Mouse (Mus musculus) common myeloid progenitor, adult 5-6 weeks (primary cell): ENCODE measurements around the gene Rnaseh1. TPM values are rescaled to one million over a fixed set of nuclear protein-coding genes. Genes with fewer than 3 reads are reported as not detected.

Source experiments
- ATAC-seq: replicated peaks from 2 replicates; pipeline ENCODE4 v1.8.0; 2016; ENCODE audit warnings: low read depth, mild to moderate bottlenecking, moderate TSS enrichment, inconsistent platforms; ENCODE audit not compliant: poor library complexity, severe bottlenecking
- total RNA-seq: library from RNA; stranded (forward); fragments of 200-1000, 187-1606 nt; gene quantifications from 2 replicates; pipeline ENCODE4 v1.2.3, GENCODE M21; 2017

The Rnaseh1 gene
- 20.8 and 21.5 TPM in 2 replicates for total RNA-seq

GRCm38 (mm10) chr12:28649141-28650110 lies at the start of gene Rnaseh1:
Rnaseh1 (plus strand) TSS chr12:28649602.
- ATAC-seq, result peak; percentile 99

- no peak for ATAC-seq
Observed at GRCm38 (mm10) chr12:28602259-28602658, 47.1 kb upstream of the Rnaseh1 start.

DNA sequence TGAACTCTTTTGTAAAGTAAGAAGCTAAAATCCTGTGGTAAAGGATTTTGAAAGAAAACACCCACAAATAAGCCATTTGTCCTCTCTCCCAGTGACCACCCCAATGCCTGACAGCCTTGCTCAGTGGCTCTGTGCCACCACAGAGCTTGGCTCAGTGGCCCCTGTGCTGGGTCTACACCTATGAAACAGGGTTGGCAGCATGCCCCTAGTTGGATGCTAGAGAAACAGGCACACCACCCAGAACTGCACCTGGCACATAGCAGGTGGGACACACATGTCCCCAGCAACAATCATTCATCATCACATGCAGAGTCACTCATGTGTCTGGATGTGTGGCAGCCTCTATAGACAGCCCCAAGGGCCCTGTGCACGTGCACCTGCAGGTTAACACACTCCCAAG lies 45.9 kb upstream of the Rnaseh1 start:
- ATAC-seq, result no peak

DNA sequence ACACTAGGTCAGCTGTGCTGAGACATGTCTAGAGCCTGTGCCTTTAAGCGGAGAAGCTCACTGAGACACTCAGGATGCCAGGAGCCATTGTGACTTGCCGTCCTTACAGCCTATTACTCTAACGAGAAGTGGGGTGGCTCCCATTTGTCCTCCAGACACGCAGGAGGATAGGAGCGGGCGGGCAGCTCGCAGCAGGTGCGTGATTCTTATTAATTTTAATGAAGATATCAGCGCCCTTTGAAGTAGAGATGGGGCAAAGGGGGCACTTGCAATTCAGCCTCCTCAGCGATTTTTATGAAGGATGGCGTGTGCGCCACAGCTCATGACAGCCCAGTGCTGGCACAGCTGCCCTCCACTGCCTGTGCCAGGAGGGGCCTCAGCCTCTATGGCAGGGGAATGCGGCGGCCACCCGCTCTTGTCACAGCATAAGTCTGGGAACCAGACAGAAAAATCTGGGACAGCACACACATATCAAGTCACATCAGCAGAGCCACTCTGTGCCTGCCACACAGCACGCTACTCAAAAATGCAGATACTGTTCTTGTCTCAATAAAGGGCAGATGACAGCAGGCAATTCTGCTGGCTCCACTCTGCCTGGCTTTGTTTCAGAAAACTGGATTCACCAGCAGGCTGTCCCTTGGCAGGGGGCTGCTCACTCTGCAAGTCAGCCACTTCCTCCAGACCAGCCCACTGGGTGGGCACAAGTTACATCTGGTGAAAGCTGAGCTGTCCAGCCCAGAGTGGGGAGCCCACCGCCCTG lies 41.7 kb upstream of the Rnaseh1 start:
- no peak for ATAC-seq

- no peak for ATAC-seq
Observed at GRCm38 (mm10) chr12:28612391-28612790, 37.0 kb upstream of the Rnaseh1 start.

DNA sequence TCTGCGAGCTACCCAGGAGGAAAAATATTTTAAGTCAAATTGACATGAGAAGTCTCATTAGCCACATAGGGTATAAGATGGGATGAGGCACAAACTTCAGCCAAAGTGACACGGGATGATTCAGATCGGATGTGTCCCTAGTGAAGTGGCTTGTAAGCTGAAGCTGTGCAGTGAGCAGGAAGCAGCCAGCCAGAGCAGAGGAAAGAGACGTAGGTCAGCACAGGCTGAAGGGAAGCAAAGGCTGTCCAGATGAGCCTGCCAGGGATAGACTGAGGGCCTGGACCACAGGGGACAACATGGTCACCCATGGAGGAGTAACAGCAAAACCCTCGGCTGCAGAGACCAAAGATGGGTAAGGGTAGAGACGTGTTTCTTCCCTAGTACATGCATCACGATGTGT lies 35.0 kb upstream of the Rnaseh1 start:
- ATAC-seq, result no peak

DNA sequence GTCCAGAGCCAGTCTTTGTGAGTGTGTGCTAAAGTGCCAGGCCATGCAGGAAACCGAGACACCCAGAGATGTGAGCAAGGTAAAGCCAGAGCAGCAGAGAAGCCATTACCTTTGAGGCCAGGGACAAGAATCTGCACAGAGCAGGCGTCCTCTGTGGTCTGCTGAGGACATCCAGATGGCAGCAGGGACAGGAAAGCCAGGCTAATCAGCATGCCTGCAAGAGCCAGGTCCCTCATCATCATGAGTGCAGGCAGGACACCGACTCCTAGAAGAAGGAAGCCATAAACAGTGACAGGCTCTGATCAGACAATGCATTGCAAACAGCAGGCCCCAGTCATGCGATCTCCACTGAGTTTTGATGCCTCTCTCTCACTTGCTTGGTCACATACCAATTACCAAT lies 32.1 kb upstream of the Rnaseh1 start:
- ATAC-seq, result 0 out of 2 replicates have a peak, but pooled peaks have one; percentile 42

GRCm38 (mm10) chr12:28621451-28622166 lies 27.8 kb upstream of the Rnaseh1 start:
- no peak for ATAC-seq

DNA sequence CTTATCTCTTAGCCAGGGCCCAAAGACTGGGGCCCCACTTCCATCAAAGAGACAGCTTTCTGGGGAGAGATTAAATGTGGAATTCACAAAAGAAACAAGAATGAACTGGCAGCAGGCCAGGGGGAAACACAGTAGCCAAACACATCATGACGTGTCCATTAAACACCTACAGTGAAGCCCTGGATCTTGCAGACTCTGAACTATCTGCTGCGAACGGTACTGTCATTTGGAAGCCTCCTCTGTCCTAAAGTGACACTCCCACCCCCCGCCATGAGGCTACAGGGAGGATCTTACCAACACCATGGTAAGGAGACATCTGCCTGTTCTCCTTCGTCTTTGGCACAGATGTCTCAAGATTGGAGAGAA lies 27.3 kb upstream of the Rnaseh1 start:
- ATAC-seq, result no peak; the same call in 1 of the 2 replicates

- ATAC-seq, result no peak
Observed at GRCm38 (mm10) chr12:28622641-28623040, 26.8 kb upstream of the Rnaseh1 start.

DNA sequence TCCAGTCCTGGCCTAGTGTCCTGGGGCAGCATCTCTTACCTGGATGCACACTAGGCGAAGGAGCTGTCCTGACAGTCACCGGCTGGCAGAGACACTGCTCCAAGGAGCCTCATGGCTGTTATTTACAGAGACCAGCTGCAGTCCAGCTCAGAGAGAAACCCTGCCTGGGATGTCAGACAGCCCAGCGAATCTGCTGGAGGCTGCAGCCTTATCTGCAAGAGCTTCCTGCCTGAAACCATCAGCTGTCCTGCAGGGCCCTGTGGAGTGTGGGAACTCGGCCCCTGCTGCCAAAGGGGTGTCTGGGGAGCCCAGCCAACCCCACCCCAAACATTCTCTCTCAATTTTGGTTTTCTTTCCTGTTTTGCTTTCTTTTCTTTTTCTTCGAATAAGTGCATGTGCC lies 26.2 kb upstream of the Rnaseh1 start, which contains the start of gene Colec11:
TSS of gene Colec11 (minus strand) at position 183 of the 400 bp plus-strand sequence.
- peak; percentile 52 for ATAC-seq

- ATAC-seq, result no peak
Observed at GRCm38 (mm10) chr12:28624251-28624650, 25.2 kb upstream of the Rnaseh1 start.

GRCm38 (mm10) chr12:28625407-28625806 lies 24.0 kb upstream of the Rnaseh1 start:
- ATAC-seq, result no peak

- no peak for ATAC-seq
Observed at GRCm38 (mm10) chr12:28627092-28627491, 22.3 kb upstream of the Rnaseh1 start.

GRCm38 (mm10) chr12:28628436-28628835 lies 21.0 kb upstream of the Rnaseh1 start:
- ATAC-seq, result no peak

DNA sequence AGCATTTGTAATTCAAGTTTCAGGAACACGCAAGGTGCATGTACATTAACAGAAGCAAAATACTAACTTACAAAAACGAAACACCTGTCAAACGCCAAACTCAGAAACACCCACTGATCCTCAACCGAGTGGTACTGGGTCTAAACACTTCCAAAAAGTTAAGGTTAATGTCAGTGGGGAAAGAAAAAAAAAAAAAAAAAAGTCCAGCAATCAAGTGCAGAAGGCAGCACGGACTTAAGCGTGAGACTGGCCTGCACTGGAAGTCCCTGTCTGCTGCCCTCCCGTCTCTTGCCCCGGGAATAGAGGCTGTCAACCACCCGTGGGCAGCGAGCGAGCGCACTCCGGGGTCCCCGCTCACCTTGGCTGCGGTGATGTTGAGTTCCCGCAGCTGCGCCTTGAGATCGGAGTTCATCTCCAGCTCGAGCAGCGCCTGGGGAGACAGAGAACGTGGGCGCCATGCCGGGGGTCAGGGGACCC lies 14.3 kb upstream of the Rnaseh1 start:
- ATAC-seq, result no peak

DNA sequence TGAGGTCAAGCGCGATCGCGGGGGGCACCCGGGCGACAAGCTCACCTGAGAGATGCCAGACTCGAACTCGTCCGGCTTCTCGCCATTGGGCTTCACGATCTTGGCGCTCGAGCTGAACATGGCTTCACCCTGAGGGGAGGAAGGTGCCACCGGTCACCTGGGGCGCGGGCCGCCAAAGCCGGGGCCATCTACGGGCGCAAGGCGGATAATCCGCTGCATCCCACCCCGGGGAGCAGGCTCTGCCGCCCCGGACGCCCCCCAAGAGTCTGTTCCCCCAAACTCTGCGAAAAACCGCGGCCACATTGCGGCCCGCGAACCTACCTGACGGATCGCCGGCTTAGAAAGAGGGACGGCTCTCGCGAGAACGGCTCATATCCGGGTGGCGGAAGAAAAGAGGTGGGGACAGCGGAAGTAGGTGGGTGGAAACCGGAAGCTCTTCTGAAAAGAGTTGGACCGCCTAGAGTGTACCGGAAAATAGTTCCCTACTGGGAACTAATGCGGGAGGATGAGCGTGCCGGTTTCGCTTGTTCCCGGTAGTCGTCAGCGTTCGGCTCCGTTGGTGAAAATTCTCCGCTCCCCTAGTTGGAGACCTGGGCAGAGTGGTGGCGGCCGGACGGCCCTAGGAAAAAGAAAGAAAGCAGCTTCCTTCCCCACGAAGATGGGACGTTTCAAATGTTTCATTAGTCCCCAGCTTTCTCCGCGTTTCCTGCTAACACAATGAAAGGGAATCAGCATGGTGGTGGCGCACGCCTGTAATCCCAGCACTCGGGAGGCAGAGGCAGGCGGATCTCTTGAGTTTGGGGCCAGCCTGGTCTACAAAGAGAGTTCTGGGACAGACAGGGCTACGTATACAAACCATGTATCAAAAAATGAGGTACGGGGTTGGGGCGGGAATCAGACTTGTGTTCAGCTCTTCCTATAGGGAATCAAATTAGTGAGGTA lies 13.6 kb upstream of the Rnaseh1 start, which contains the start of gene Rps7:
TSS of gene Rps7 (minus strand) at position 419 of the 942 bp plus-strand sequence.
- peak; percentile 95 for ATAC-seq

DNA sequence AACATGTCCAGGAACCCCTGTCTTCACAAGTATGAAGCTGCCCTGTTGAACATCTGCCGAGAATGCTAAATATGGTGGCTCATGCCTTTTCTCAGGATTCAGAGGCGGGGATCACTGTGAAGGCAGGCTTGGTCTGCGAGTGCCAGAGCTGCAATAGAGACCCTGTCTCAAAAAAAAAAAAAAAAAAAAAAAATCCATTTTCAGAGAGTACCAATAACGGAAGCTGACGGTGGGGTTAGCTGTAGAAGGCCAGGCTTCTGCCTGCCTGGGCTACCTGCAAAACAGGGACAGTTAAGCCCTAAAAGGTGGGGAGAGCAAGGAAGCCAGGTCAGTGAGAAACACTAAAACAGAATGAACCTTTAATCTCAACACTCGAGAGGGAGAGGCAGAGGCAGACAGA lies 12.9 kb upstream of the Rnaseh1 start:
- ATAC-seq, result no peak

DNA sequence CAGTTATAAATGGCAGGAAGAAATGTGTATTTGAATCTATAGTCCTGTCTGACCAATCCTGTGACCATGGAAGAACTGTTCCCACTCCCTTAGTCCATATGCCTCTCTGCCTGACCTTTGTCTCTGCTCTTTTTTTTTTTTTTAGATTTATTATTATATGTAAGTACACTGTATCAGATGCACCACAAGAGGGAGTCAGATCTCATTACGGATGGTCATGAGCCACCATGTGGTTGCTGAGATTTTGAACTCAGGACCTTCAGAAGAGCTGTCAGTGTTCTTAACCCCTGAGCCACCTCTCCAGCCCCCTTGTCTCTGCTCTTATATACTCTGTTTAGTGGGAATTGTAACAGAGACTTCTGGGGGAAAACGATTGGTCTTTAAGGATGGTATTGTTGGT lies 10.6 kb upstream of the Rnaseh1 start:
- no peak for ATAC-seq
